Mouse (Mus musculus) activated CD4-positive, CD25-positive, alpha-beta regulatory T cell, adult 4 months (primary cell): Measurements from ENCODE around the gene 4931428L18Rik. TPM values are rescaled to one million over a fixed set of nuclear protein-coding genes. Genes with fewer than 3 reads are reported as not detected.
"Not testable (repeated sequence)": the region's sequence is repeated elsewhere in the genome, so short reads cannot be mapped to it uniquely, and the experiment has no call there.

Experiments used
- ATAC-seq: one replicate; pipeline ENCODE4 v1.8.0; 2017
- polyA plus RNA-seq, 2 experiments: library from polyadenylated mRNA; unstranded; fragments of 100-300 nt; shearing (Covaris generic); gene quantifications; one replicate each; pipeline ENCODE4 v1.2.1; 2017

Gene 4931428L18Rik
- polyA plus RNA-seq, 2 experiments from 2014 or later = not detected

DNA sequence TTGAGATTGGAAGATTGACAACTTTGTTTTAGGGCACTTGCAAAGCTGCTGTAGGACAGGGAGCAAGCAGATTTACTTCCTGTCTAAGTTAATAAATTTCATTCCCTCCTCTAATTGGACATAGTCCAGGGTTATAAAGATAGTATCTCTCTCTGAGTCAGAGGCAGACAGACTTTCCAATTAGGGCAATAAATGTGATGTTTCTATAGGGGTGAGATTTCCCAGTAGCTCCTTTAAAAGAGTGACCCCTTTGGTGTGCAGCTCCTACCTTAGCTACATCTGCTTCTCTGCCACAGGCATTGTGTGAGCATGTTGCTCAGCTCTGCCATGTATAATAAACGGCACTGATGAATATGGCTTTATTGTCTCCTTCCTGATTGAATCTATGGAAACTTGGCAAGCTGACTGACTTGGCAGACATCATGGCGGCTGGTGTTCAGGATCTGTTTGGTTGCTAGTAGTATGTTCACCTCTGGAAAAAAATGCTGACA is 163.6 kb downstream of the 4931428L18Rik start:
- ATAC-seq = no peak

DNA sequence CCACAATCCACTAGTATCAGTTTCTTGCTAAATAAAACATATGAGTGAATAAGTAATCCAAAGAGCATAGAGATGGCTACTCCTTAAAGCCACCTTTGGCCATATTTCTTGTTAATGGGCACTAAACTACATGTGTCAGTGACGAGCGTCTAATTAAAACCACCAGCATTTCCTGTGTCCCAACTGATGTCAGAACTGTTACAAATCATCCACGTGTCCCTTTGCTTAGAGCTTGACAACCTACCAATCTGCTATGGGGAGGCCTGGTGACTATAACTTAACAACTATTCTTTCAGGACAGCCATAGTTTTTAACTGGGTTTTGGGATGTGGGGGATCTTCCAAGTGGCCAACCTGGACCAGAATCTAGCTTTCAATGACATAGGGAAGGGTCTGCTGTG is 164.3 kb downstream of the 4931428L18Rik start:
- ATAC-seq = no peak

DNA sequence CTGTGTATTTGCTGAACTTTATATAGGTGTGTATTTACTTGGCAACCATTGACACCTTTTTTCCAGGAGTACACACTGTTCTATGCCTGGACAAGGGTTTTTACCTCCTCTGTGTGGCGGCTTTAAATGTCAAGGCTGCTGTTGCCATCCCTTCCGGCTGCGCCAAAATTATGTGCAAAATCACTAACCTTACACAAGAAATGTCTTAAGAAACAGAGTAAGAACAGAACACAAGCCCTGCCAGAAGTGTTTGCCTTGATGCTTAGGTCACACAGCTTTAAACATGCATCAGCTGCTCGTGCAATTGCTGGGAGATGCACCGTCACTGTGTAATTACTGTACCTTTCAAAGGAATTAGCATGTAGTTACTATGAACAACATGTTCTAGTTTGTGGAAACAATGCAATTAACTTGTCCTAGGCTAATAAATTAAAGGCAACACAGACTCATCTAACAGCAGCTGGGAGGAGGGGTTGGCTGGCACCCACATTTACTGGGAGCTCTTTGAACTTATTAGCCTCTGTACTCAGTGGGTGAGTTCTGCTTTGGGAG is 171.0 kb downstream of the 4931428L18Rik start:
- ATAC-seq = no peak

DNA sequence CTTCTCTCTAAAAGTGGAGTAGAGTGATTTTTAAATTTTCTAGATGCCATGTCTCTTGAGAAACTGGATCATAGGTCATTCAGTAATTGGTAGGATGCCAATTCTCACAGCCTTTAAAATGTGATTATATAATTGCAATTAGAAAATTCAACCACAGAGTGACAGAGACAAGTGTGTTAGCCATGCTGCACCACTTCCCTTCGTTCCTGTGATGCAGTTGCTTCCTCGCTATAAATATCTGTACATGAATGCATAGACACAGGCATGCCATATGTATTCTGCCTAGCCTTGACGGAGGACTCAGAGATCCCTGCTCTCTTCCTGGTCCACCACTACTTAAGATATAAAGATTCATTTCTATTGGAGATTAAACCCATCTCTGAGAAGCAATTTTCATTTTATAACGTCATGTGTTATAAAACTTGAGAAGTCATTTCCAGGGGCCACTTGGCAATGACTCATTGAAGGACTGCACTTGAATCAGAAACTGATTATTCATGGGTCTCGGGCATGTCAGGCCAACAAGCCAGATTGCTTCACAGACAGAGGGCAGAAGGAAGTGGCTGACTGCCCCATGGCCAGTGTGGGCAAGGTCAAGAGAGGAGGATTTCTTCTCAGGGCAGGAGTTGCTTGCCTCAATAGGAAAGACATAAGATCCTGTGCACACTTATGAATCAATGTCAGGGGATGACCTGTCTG is 172.4 kb downstream of the 4931428L18Rik start:
- no peak for ATAC-seq

DNA sequence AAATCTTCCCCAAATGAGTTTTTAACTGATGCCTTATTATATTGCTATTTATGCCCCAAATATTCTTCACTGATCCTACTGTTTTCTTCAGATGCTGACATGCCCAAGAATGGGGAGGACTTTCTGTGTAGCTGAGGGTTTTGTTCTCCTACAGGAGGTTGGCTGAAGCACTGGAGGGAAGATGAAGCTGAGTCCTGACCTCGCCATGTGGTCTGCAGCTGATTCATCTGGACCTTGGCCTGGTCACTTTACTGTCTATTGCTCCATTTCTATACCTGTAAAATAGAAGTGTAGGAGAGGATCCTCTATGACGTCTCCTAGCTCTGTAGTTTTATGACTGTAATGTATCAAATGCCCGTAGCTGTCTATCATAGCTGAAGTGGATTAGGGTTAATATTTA is 179.3 kb downstream of the 4931428L18Rik start:
- no peak for ATAC-seq

DNA sequence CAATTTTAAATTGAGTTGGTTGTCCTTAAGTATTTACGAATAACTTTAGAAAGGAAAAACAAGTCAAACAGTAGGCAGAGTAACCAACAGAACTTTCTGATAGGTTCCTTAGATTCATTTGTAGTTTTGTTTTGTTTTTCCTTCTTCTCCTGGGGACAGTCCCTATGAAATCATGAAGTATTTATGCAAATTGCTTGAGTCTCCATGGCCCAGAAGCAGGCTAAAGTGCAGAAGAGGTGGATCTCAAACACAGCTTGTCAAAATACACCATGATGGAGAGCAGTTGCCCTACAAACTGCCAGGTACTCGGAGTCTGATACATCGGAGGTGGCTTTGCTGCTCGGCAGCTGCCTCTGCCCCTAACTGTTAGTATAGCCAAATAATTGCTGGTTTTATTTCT is 179.7 kb downstream of the 4931428L18Rik start:
- ATAC-seq = no peak

DNA sequence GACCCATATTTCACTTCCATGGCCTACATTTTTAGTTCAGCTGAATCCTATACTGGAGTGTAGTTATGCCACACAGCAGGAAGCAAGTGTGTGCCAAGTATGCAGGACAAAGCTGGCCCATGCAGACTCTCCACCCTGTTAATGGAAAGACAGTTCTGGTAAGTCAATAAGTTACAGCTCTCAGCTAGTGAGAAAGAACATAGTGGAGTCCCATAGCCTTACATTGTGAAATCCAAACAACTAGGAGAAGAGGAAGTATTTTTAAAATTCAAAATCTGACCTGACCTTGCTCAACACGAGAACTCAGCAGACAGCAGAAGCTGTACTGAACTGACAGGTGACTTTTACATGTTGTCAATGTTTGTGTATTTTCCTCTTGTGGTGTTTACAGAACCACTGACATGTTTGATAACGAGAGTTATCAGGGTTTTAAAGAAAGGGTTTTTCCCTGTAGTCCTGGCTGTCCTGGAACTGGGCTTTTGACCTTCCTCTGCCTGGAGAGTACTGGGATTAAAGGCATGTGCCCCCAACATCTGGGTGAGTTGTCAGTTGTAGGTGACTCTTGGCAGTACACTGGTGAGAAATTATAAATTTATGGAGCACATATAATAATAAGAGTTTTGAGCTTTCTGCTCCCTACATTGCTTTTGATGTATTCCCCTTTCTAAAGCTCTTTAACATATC is 188.5 kb downstream of the 4931428L18Rik start:
- no peak for ATAC-seq

DNA sequence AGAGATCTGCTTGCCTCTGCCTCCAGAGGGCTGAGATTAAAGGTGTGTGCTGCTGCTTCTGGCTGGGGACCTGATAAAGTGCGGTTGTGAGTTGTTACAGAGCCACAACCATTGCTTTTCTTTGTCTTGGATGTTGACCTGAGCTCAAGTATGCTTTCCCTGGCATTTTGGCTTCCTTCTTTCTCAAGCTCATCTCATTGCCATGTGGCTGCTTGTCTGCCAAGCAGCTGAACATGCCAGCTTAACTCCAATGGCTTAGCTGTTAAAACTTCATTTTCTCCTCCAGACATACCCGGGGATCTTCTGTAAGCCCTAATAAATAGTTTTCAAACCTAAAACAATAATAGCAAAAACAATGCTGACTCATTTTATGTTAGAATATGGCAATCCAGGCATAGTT is 190.1 kb downstream of the 4931428L18Rik start:
- ATAC-seq = no peak

DNA sequence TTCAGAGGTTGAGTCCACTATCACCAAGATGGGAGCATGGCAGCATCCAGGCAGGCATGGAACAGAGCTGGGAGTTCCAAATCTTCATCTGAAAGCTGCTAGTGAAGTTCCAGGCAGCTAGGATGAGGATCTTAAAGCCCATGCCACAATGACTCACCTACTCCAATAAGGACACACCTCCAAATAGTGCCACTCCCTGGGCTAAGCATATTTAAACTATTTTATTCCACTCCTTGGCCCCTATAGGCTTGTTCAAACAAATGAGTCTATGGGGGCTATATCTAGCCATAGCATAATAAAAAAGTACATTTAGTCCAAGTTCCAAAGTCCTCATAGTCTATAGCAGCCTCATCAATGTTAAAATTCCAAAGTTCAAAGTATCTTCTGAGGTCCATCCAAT is 199.3 kb downstream of the 4931428L18Rik start:
- no peak for ATAC-seq

DNA sequence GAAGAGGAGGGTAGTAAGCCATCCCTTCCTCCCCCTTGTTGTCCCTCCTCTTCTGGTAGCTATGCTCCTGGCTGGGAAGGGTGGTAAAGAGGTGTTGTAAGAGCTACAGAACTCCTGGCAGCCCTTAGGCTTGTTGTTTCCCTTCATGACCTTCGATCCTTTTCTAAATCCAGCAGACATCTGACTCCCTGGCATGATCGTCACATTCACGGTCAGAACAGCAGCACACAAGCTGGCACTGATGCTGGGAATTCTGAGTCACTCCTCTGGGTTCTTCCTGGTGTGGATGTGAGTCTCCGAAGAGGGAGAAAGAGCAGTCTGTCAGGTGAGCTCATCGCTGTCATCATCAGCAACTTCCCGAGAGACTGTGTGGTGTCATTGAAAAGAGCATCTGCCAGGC is 203.2 kb downstream of the 4931428L18Rik start:
- ATAC-seq = no peak

DNA sequence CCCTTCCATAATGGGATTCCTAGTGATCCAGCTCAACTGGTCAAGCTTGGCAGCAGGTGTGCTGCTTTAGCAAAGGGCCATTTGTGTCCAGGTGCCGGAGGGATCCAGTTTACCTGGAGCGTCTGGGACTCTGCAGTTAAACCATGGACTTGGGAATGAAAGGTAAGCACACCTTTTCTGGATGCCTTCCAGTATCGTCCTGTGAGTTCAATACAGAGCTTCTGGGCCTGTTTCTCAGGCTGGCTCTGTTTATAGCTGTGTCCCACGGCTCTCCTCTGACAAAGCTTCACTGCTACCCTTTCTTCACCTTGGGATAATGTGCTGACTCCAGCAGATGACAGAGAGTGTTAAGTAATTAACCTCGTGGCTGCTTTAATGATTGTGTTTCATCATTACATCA is 205.1 kb downstream of the 4931428L18Rik start:
- ATAC-seq = no peak

DNA sequence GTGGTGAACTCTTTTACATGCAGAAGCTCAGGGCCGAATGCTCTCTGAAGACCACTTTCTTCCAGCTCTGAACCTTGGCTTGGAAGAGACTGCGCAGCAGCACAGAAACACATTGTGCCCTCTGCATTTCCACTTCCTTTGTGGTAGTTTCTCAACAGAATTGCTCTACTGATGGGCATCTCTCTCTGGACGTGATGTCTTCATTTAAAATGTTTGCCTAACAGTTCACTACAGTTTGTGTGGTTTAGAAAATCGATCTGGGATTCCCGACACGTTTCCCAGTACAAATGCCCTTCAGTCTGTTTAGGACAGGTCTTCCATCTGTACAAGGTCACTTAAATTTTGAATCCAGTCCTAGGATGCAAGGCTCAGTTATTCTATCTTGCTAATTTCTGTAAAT is 206.4 kb downstream of the 4931428L18Rik start:
- ATAC-seq = no peak

DNA sequence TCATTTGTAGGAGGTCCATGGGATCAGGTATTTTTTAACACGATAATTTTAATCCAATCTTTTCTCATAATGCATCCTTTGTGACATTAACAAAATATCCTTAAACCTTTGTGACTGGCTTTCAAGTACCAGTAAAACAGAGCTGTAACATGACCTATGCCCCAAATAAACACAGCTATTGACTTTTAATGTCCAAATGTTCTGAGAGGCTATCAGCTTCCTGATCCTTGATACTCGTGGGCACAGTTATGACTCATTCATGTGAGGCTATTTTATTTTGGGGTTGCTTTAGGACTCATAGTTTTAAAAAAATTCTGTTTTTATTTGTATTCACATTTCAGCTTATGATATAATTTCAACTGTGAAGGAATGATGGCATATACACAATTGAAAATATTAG is 207.2 kb downstream of the 4931428L18Rik start:
- no peak for ATAC-seq

DNA sequence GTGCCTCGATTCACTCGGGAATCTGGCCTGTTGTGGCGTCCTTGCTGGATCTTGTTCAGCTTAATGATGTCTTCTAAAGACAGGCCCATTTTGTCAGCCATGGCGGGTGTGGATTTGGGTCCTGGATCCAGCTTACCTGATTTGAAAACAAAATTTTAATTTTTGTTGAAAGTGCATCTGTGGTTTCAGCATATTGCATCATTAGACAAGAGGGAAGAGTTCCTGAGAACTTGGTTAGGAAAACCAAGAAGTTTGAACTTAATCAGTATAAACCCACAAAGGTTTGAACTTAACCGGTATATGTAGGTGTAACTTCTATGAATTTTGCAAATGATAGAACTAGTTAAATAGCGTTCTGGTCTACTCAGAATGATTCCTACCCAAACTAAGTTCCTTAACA is 244.6 kb downstream of the 4931428L18Rik start, which contains the start of gene AC153137.1:
Gene AC153137.1, minus strand, starts transcription at position 101 of the 400 bp plus-strand sequence.
- ATAC-seq = not testable (repeated sequence)

DNA sequence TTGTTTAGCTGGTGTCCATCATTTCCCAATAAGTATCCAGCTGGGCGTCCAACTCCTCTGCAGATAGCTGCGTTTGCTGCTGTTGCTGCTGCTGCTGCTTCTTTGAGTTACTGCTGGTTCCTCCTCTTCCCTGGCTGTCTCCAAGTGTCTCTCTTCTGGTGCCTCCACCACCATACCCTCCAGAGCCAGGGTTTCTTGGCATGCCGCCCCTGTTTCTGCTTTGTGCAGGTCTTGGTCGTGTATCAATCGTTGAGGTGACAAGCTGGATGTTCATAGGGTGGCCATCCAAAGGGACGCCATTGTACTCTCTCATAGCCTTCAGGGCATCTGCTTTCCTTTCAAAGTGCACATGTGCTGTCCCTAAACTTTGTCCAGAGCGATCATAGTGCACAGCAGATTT is 245.2 kb downstream of the 4931428L18Rik start:
- ATAC-seq = not testable (repeated sequence)

DNA sequence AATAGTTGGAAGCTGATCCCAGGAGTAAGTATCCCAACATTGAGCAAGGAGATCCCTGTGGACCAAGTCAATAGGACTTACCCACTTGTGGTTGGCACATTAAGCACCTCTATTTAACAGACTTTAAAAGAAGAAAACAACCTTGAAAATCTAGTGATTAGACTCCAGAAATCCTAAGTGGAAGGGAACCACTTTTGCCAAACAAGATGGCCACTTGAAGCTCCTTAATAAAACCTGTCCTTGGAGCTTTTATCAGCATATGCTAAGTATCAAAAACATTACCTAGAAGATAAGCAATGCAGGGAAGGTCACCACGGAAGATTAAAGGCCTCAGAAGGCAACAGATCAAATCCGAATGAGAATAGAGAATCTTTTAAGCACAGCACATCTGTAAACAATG is 270.7 kb downstream of the 4931428L18Rik start:
- no peak for ATAC-seq

DNA sequence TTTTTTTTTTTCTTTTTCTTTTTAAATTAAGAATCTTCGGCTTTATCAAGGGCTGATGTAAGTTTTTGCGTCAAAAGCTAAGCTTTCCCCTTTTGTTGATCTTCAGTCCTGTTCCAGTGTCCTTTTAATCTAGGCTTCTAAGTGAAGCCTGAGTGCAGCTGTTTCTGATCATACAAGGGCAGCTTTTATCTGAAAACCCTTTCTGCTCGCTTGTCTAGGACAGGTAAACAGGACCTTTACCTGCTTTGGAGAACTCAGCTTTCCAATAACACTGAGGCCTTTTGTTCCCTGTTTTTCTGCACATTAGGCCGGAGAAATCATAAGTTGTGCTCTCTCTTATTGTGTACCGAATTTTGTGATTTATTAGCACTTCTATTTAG is 272.0 kb downstream of the 4931428L18Rik start:
- no peak for ATAC-seq

DNA sequence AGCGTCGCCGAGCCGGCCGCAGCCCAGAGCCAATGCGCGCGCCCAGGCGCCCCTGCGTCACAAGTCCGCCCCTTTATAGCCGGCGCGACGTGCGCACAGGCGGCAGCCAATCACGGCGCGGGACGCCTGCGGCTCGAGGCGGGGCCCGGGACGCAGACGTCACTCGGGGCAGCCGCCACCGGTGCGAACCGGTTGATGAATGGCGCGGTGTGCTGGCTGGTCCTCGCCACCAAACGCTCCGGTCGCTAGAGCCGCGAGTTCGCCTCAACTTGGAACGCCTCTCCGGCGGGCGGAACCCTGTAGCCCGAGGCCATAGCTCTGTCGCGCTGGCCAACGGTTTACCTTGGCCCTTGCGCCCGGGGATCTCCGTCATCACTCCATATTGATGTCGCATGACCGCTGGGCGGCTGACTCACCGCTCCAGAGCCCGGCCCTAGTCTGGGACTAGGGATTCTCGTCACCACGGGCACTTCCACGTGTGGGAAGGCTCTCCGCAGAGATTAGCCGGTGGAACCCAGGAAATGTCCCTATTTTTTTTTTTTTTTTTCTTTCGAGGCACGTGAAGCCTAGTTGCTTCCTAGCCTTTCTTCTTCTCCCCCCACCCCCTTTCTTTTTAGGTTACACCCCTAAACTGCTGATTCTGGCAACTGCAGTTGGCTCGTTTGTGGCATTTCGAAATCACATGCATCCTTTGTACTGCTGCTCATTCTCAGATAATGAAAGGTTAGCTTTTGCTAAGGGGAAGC is 272.6 kb downstream of the 4931428L18Rik start:
- ATAC-seq = peak; percentile 91

DNA sequence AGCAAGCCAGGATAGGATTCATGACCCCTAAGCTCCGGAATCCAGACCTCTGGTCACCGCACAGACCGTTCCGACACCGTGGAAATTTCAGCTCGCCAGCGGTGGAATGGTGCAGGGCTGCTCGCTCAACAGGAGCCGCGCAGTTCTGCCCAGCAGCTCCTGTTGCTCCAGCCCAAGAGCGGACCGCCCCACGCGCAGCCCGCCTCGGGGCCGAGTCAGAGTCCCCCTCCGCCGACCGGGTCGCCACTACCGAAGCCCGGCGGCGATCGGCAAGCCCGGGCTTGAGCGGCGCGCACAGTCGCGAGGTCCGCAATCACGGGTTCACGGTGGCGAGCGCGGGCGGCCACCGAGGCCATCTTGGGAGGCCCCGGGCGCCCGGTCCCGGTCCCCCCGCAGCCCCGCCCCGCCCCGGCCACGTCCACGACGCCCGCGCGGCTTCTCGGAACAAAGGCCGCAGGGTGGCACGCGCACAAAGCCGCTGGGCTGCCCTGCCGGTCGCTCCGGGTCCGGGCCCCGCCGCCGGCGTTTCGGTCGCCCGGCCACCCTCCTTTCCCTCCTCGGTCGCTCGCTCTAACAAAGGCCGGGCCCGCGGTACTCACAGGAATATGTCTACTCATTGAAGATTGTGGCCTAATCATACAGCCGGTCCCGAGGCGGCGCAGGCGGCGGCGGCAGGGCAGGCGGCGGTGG is 273.4 kb downstream of the 4931428L18Rik start:
- ATAC-seq = peak; percentile 5

DNA sequence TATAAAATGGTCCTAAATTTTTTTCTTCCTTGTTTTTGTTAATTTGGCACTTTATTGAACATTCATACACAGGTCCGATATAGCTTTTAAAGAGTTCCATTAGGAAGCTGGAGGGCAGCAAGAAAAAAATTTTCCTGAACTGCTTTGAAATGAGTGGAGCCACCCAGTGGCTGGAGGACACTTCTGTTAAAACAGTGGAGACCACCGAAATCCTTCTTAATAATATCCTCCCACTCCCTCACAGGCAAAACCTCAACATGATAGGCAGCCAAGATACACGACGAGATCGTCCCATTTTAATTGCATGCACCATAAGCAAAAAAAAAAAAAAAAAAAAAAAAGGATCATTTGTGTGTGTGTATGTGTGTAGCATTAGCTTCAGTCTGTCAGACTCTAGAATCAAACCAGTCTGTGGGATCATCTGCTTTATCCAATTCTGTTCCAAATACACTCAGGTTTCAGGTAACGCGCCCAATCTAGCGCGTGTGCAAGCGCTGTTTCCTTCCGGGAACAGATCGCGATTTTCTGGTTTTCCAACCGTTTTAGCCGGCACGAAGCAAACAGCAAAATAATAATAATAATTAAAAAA is 274.0 kb downstream of the 4931428L18Rik start:
- no peak for ATAC-seq
